Mouse (Mus musculus): Measurements from ENCODE around the gene Pnmal2. TPM values are rescaled to one million over a fixed set of nuclear protein-coding genes. Genes with fewer than 3 reads are reported as not detected.

Gene Pnmal2
- polyA plus RNA-seq, 1 experiment from 2014 or later: 5.7 TPM

GRCm38 (mm10) chr7:16920150-16920579, 24.3 kb upstream of the Pnmal2 start:
- peaks cover 62% of the 10 kb centered on the region for H3K4me1 ChIP-seq
- no peak for DNase-seq (ENCODE audit: low spot score)
- peaks cover 70% of the 10 kb centered on the region for H3K36me3 ChIP-seq
- no peaks in the 10 kb centered on the region for H3K9me3 ChIP-seq (replicated peaks)
- H3K27me3 ChIP-seq (ENCODE audit: low read depth, poor library complexity, severe bottlenecking): no peaks in the 10 kb centered on the region
- WGBS: 87% methylated on average over 7 of the region's 7 CpGs
- H3K27ac ChIP-seq: peak overlapping the region; percentile 51; the same call in 1 of the 2 replicates
- H3K4me3 ChIP-seq: peak overlapping the region; percentile 23

- Histone ChIP-seq H3K4me3 (peak overlapping the region; percentile 85), H3K36me3 (peaks cover 60% of the 10 kb centered on the region), H3K9me3 (replicated peaks) (no peaks in the 10 kb centered on the region), H3K27ac (peak overlapping the region; percentile 96), H3K4me1 (peaks cover 62% of the 10 kb centered on the region), H3K27me3 (ENCODE audit: low read depth, poor library complexity, severe bottlenecking) (no peaks in the 10 kb centered on the region)
- peak; percentile 64 for DNase-seq (ENCODE audit: low spot score)
- WGBS: 43% methylated on average over 21 of the region's 21 CpGs
Measured at GRCm38 (mm10) chr7:16920818-16921791, 23.4 kb upstream of the Pnmal2 start.

DNA sequence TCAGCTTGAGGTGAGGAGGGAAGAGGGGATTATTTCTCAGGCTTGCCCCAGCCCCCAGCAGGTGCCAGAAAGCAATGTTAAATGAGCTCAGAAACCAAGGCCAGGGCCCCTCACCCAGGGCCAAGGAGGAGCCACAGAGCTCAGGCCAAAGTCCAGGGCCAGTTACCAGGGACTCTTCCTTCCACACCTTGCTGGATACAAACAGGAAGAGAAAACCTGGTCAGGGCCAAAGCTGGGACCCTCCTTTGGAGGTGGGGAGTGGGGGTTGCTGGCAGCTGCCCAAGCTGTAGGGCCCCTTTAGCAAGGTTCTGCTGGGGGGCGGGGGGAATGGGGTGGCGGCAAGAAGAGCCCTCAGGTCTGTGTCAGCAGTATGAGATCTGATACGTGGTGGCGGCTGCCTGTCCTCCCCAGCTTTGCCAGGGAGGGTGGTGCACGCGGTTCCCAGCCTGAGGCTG, 22.6 kb upstream of the Pnmal2 start:
- peak overlapping the region; percentile 85 for H3K4me3 ChIP-seq
- no peaks in the 10 kb centered on the region for H3K27me3 ChIP-seq (ENCODE audit: low read depth, poor library complexity, severe bottlenecking)
- no peak for DNase-seq (ENCODE audit: low spot score)
- H3K9me3 ChIP-seq (replicated peaks): no peaks in the 10 kb centered on the region
- H3K4me1 ChIP-seq: peaks cover 58% of the 10 kb centered on the region
- 68% methylated on average over 6 of the region's 6 CpGs for WGBS
- H3K36me3 ChIP-seq: peaks cover 52% of the 10 kb centered on the region
- peak overlapping the region; percentile 96 for H3K27ac ChIP-seq

DNA sequence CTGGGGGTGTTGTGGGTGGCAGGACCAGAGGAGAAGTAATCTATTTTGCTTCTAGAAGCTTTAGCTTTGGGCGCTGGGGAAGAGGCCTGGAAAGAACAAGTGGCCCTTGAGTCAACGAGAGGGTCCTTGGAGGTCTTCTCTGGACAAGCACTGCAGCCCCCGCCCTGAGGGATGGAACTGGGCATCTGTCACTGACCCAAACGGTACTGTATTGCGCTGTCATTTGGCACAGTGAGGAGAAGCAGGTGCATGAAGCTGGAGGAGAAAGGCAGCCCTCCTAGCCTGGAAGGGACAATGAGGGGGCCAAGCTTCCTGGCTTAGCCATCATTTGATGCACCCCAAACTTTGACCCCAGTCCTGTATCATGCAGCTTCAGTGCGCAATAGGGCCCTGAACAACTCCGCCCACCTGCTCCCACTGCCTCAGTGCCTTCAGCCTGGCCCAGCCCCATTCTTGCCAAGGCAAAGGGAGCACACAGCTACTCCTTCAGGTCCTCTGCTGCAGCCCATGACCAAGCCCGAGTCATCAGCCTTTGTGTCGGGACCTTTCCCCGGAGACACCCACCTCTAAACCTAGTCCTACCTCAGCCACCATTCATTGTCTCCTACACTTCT, 22.0 kb upstream of the Pnmal2 start:
- Histone ChIP-seq H3K4me3 (peak overlapping the region; percentile 85), H3K36me3 (peaks cover 47% of the 10 kb centered on the region), H3K4me1 (peaks cover 54% of the 10 kb centered on the region), H3K27ac (peak overlapping the region; percentile 96), H3K9me3 (replicated peaks) (no peaks in the 10 kb centered on the region), H3K27me3 (ENCODE audit: low read depth, poor library complexity, severe bottlenecking) (no peaks in the 10 kb centered on the region)
- 69% methylated on average over 10 of the region's 10 CpGs for WGBS
- DNase-seq (ENCODE audit: low spot score): peak; percentile 35

- Histone ChIP-seq H3K27me3 (ENCODE audit: low read depth, poor library complexity, severe bottlenecking) (no peaks in the 10 kb centered on the region), H3K27ac (peak overlapping the region; percentile 96), H3K4me3 (peak overlapping the region; percentile 85), H3K9me3 (replicated peaks) (no peaks in the 10 kb centered on the region), H3K36me3 (peaks cover 37% of the 10 kb centered on the region), H3K4me1 (peaks cover 45% of the 10 kb centered on the region)
- WGBS: under 1% methylated on average over 57 of the region's 57 CpGs
- DNase-seq (ENCODE audit: low spot score): no peak
Measured at GRCm38 (mm10) chr7:16923283-16924036, 21.0 kb upstream of the Pnmal2 start.

DNA sequence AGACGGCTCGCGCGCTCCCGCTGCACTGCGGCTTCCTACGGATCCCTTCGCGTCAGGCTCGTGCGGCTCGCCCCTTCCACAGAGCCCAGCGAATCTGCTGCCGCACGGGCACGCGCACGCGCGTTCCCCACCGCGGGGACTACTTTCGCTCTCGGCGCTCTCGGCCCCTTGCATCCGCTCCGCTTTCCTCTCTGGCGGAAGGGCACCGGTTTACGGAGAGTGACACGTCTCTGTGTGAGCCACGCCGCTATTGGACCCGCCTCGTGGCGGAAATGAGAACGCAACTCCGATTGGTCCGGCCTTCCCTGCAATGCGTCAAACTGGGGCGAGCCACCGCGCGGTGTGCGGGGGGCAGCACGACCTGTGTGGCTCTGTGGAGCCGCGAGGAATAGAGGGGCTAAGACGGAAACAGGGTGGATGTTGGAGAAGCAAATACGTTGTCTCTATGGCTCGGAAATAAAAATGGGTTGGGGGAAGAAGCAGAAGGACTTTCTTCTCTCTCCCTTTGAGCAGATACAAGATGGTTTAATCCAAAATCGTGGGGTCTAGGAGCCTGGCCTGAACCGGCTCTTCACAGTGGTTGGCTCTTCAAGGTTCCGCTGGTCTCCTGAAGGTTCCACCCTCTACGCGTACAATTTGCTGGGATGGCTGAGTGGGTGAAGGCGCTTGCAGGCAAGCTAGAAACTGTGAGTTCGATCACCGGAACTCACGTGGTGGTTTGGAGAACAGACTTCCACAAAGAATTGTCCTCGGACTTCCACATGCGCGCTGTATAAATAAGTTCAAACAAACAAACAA, 20.2 kb upstream of the Pnmal2 start, which contains the start of gene Calm3:
TSS of gene Calm3 (minus strand) at position 78 of the 798 bp plus-strand sequence.
- peak; percentile 100 for DNase-seq (ENCODE audit: low spot score)
- Histone ChIP-seq H3K9me3 (replicated peaks) (no peaks in the 10 kb centered on the region), H3K4me3 (peak within 1 kb of the TSS; percentile 85), H3K36me3 (peaks cover 29% of the 10 kb centered on the region), H3K27me3 (ENCODE audit: low read depth, poor library complexity, severe bottlenecking) (no peaks in the 10 kb centered on the region), H3K27ac (peak within 1 kb of the TSS; percentile 96), H3K4me1 (peaks cover 38% of the 10 kb centered on the region)
- 2% methylated on average over 64 of the region's 64 CpGs for WGBS

GRCm38 (mm10) chr7:16928341-16928740, 16.1 kb upstream of the Pnmal2 start:
- WGBS: 42% methylated on average over 2 of the region's 2 CpGs
- Histone ChIP-seq H3K27ac (no peak overlapping the region), H3K9me3 (replicated peaks) (no peaks in the 10 kb centered on the region), H3K4me3 (no peak overlapping the region), H3K4me1 (no peaks in the 10 kb centered on the region), H3K27me3 (ENCODE audit: low read depth, poor library complexity, severe bottlenecking) (no peaks in the 10 kb centered on the region), H3K36me3 (no peaks in the 10 kb centered on the region)
- DNase-seq (ENCODE audit: low spot score): no peak

DNA sequence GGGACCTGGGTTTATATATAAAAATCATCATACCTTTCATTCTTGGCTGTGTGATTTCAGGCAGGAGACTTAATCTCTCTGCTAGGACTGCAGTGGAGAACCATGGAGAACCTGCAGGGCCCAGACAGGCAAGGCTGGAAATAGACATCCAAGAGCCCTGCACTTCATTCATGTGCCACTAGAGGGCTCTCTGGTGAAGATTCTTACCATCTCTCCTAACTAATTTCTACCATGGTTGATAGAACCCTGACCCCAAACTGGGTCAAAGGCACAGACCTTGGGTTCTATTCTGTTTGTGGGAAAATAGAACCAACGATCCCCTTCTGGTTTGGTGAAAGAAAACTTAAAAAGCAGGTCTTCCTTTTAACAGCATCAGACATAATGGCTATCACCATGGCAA, 13.6 kb upstream of the Pnmal2 start:
- 19% methylated on average over 1 of the region's 1 CpGs for WGBS
- Histone ChIP-seq H3K9me3 (replicated peaks) (no peaks in the 10 kb centered on the region), H3K4me3 (no peak overlapping the region), H3K36me3 (no peaks in the 10 kb centered on the region), H3K27ac (no peak overlapping the region), H3K4me1 (no peaks in the 10 kb centered on the region), H3K27me3 (ENCODE audit: low read depth, poor library complexity, severe bottlenecking) (no peaks in the 10 kb centered on the region)
- DNase-seq (ENCODE audit: low spot score): peak; percentile 78

DNA sequence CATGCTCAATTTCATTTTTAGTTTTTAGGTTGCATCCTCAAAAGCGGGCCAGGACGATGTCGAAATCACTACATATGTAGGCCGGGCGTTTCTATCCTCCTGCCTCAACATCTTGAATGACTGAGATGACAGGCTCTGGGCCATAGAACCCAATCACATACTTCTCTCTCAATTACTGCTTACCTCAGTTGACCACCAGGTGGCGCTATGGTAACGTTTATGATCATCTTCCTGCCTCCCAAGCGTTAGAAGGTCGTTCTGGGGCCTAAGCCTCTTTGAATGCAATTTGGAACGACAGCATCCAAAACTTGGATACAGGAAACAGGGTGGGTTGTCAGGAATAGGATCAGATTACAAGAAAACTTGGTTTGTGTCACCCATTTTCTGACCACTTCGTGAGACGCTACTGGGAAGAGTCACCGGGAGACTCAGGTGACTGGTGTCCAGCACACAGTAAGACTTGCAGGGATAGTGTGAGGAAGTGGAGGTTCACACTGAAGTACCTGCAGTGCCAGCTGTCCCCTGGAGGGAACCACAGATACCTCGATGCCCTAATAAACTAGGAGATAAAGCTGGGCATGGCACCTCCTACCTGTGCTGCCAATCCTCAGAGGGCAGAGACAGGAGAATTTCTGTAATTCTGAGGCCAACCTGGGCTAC, 12.4 kb upstream of the Pnmal2 start:
- Histone ChIP-seq H3K27ac (no peak overlapping the region), H3K4me1 (no peaks in the 10 kb centered on the region), H3K36me3 (no peaks in the 10 kb centered on the region), H3K4me3 (no peak overlapping the region), H3K9me3 (replicated peaks) (no peaks in the 10 kb centered on the region), H3K27me3 (ENCODE audit: low read depth, poor library complexity, severe bottlenecking) (no peaks in the 10 kb centered on the region)
- 19% methylated on average over 14 of the region's 14 CpGs for WGBS
- DNase-seq (ENCODE audit: low spot score): peak; percentile 92

GRCm38 (mm10) chr7:16932704-16933577, 11.5 kb upstream of the Pnmal2 start:
- no peaks in the 10 kb centered on the region for H3K4me1 ChIP-seq
- 48% methylated on average over 14 of the region's 14 CpGs for WGBS
- no peaks in the 10 kb centered on the region for H3K27me3 ChIP-seq (ENCODE audit: low read depth, poor library complexity, severe bottlenecking)
- no peak overlapping the region for H3K27ac ChIP-seq
- no peaks in the 10 kb centered on the region for H3K9me3 ChIP-seq (replicated peaks)
- no peak for DNase-seq (ENCODE audit: low spot score)
- no peaks in the 10 kb centered on the region for H3K36me3 ChIP-seq
- H3K4me3 ChIP-seq: no peak overlapping the region

DNA sequence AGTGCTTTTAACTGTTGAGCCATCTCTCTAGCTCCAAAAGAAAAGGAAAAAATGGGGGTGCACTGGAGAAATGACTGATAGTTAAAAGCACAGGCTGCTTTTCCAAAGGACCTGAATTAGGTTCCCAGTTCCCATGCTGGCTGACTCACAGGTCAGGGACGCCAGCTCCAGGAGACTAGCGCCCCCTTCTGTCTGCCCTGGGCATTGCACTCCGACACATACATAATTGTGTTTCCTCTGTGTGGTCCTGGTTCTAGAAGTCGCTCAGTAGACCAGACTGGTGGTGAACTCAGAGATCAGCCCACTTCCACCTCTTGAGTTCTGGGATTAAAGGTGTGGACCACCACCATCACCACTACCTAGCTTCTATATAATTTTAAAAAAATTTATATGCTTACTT, 7.2 kb upstream of the Pnmal2 start:
- WGBS: 40% methylated on average over 4 of the region's 4 CpGs
- 0 out of 2 replicates have a peak, but pooled peaks cover 3% of the 10 kb centered on the region for H3K4me1 ChIP-seq
- no peak overlapping the region for H3K4me3 ChIP-seq
- DNase-seq (ENCODE audit: low spot score): no peak
- no peaks in the 10 kb centered on the region for H3K9me3 ChIP-seq (replicated peaks)
- H3K27ac ChIP-seq: no peak overlapping the region
- H3K27me3 ChIP-seq (ENCODE audit: low read depth, poor library complexity, severe bottlenecking): no peaks in the 10 kb centered on the region
- H3K36me3 ChIP-seq: no peaks in the 10 kb centered on the region

All from limb, embryonic 10.5 days (tissue).